Mouse (Mus musculus) forebrain, embryonic 10.5 days (tissue): ENCODE measurements at regions not wholly inside any gene's neighbourhood (a gene's known extent, or its start where the extent isn't known, plus 50 kb on each side); places are given as distances from the start of the nearest gene placed in this dataset.

Source experiments
- DNase-seq: peaks from one replicate; pipeline ENCODE4 v3.0.0-alpha.2; 2017; ENCODE audit warnings: low spot score; ENCODE audit errors: extremely low spot score
- H3K27ac ChIP-seq: fragments of 300-500 bp; sonication (generic); 2 replicates; pipeline ENCODE4 v1.5.1; 2016; ENCODE audit warnings: mild to moderate bottlenecking
- H3K27me3 ChIP-seq: fragments of 300-500 bp; sonication (generic); 2 replicates; pipeline ENCODE4 v1.6.1; 2016; ENCODE audit warnings: mild to moderate bottlenecking; ENCODE audit not compliant: poor library complexity, severe bottlenecking
- H3K36me3 ChIP-seq: fragments of 300-500 bp; sonication (generic); replicated peaks from 2 replicates; pipeline ENCODE4 v1.6.1; 2016; ENCODE audit warnings: mild to moderate bottlenecking, moderate library complexity
- H3K4me1 ChIP-seq: fragments of 300-500 bp; sonication (generic); 2 replicates; pipeline ENCODE4 v1.6.1; 2016
- H3K4me3 ChIP-seq: fragments of 300-500 bp; sonication (generic); 2 replicates; pipeline ENCODE4 v1.5.1; 2016; ENCODE audit warnings: mild to moderate bottlenecking, moderate library complexity
- H3K9me3 ChIP-seq: fragments of 300-500 bp; sonication (generic); 2 replicates; pipeline ENCODE4 v1.6.1; 2016; ENCODE audit warnings: mild to moderate bottlenecking, moderate library complexity
- WGBS: fragments of 180-500 bp; shearing (Covaris S2); methylation state at CpG from one replicate; pipeline ENCODE4 v1.1.7; 2016; 5-methylcytosine and 5-hydroxymethylcytosine counted together

DNA sequence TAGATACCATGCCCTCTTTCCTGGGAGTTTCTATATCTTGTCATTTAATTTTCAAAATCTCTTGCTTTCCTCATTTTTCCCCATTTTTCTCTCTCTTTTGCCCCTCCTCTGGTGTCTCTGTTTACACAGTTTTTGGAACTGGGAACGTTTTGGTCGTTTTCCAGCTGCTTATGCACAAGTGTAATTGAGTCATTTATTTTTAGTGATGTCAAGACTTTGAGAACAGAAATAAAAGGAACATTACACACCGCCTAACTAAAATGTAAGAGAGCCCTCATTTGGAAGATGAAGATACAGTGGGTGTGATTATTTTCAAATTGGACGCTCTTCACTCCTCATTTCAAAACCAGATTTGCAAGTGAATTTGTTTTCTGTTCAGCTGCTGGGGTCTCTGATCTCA is 176.0 kb upstream of the Zfp462 start:
- Histone ChIP-seq H3K9me3 (no peaks in the 10 kb centered on the region), H3K36me3 (no peaks in the 10 kb centered on the region), H3K4me3 (no peak overlapping the region), H3K4me1 (peaks cover 28% of the 10 kb centered on the region), H3K27me3 (no peaks in the 10 kb centered on the region), H3K27ac (no peak overlapping the region)
- 69% methylated on average over 4 of the region's 4 CpGs for WGBS
- DNase-seq, result no peak

DNA sequence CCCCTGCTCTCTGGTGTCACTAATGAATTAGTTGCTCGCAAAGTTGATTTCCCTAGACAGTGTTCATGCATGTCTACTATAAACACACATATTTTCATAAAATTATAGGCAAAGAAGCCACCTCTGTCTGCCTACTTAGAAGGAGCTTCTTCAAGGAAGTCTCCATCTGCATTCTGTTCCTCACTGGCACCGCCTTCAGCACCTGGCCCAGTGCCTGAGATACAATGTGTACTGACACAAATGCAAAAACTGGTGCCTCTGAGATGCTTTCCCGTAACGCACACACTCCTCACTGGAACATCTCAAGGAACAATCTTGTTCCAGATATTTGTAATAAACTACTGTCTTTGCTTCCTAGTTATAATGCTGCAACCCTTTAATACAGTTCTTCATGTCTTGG is 170.8 kb upstream of the Zfp462 start:
- no peaks in the 10 kb centered on the region for H3K36me3 ChIP-seq

DNA sequence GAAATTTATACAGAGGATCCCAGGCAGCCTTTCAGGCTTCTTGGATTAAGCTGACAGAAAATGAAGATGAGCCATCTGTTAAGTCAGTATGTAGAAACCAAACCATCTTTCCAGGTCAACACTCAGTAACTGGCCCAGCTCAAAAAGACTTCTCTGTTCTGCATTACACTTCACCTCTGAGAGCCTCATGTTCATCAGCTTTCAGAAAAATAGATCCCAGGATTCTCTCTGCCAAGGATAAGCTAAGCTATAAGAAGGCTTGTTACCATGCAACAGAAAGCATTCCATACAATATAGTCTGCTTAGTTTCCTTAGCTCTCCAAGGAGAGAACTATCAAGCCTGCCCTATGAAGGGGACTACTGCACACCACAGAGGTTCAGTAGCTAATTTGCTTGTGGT is 170.1 kb upstream of the Zfp462 start:
- Histone ChIP-seq H3K4me3 (no peak overlapping the region), H3K4me1 (0 out of 2 replicates have a peak, but pooled peaks cover 4% of the 10 kb centered on the region), H3K36me3 (no peaks in the 10 kb centered on the region), H3K27ac (no peak overlapping the region), H3K27me3 (no peaks in the 10 kb centered on the region), H3K9me3 (no peaks in the 10 kb centered on the region)
- no peak for DNase-seq

More for the DNA sequence above, 170.8 kb upstream of the Zfp462 start:
- Histone ChIP-seq H3K27ac (no peak overlapping the region), H3K4me1 (peaks cover 10% of the 10 kb centered on the region), H3K4me3 (no peak overlapping the region), H3K27me3 (no peaks in the 10 kb centered on the region), H3K9me3 (no peaks in the 10 kb centered on the region)
- 93% methylated on average over 4 of the region's 4 CpGs for WGBS
- DNase-seq, result no peak

DNA sequence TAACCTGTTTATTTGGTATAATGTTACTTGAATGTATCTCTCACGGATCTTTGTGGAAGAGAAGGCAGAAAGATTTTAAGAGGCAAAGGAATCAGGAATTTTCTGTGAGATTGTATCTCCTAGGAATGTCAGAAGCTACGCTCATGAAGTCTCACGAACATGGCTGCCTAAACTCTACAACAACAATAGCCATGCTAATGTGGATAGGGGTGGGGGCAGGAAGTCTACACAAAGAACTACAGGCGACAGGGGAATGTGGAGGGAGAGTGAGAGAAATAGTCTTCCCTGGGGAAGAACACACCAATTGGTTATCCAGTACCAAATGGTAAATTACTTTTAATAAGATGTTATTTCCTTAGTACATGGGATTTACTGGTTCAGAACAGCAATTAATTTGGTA is 164.3 kb upstream of the Zfp462 start:
- 66% methylated on average over 4 of the region's 4 CpGs for WGBS
- H3K27ac ChIP-seq, result no peak overlapping the region

DNA sequence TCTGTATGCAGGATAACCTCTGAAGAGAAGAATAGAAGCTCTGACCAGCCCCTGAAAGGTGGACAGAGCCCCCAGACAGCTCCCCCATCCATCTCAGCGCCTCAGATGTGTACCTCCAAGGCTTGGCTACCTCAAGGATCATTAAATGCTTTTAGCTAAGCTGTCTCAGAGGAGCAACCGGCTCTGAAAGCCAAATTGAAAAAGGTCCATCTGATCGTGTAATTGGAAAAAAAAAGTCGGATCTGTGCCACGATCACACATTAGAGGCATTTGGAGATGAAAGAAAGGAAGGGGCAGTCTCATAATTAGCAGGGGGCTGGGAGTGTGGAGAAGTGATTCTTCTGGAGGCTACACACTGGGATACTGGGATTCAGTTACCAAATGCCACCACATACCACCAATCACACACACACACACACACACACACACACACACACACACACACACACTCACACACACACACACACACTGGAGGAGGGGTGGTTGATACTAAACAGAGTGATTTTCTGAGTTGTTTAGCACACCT is 153.6 kb upstream of the Zfp462 start:
- 49% methylated on average over 5 of the region's 5 CpGs for WGBS
- Histone ChIP-seq H3K9me3 (no peaks in the 10 kb centered on the region), H3K4me3 (no peak overlapping the region), H3K4me1 (peaks cover 10% of the 10 kb centered on the region), H3K36me3 (no peaks in the 10 kb centered on the region), H3K27ac (peak overlapping the region; percentile 17; the same call in 1 of the 2 replicates), H3K27me3 (no peaks in the 10 kb centered on the region)
- DNase-seq, result no peak

More for the DNA sequence above, 164.3 kb upstream of the Zfp462 start:
- 0 out of 2 replicates have a peak, but pooled peaks cover 4% of the 10 kb centered on the region for H3K4me1 ChIP-seq
- DNase-seq, result no peak
- no peaks in the 10 kb centered on the region for H3K9me3 ChIP-seq
- no peaks in the 10 kb centered on the region for H3K27me3 ChIP-seq
- H3K36me3 ChIP-seq, result no peaks in the 10 kb centered on the region
- H3K4me3 ChIP-seq, result no peak overlapping the region

DNA sequence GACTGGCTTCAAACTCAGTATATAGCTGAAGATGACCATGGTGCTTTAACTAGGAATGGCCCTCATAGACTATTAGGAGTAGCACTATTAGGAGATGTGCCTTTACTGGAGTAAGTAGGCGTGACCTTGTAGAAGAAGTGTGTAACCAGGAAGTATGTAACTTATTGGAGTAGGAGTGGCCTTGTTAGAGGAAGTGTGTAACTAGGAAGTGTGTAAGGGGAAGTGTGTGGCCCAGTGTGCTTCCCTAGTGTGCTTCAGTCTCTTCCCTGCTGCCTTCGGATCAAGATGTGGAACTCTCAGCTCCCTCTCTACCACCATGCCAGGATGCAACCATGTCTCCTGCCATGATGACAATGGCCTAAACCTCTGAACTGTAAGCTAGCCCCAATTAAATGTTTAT is 151.0 kb upstream of the Zfp462 start:
- Histone ChIP-seq H3K4me1 (peaks cover 10% of the 10 kb centered on the region), H3K27me3 (no peaks in the 10 kb centered on the region), H3K9me3 (no peaks in the 10 kb centered on the region), H3K27ac (no peak overlapping the region), H3K4me3 (no peak overlapping the region), H3K36me3 (no peaks in the 10 kb centered on the region)
- DNase-seq, result no peak
- WGBS, result 93% methylated on average over 2 of the region's 2 CpGs

DNA sequence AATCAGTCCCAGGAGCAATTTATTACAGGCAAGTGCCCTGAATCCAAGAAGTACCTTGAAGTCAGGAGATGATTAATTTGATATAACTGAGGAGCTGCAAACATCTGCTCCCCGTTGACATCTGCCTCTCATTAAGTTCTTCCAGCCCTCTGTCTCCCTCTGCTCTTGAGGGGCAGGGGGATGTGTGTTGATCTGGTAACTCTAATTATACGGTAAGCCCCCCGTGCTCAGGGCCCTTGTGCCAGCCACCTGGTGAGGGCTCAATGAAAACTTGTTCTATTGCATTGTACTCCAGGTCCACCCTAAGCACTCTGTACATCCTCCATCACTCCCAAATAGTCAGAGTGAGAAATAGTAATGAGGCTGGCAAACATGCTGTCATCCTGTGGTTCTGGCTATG is 149.6 kb upstream of the Zfp462 start:
- H3K27me3 ChIP-seq, result no peaks in the 10 kb centered on the region
- no peak for DNase-seq
- no peak overlapping the region for H3K27ac ChIP-seq
- H3K4me1 ChIP-seq, result peaks cover 10% of the 10 kb centered on the region
- H3K36me3 ChIP-seq, result no peaks in the 10 kb centered on the region
- no peaks in the 10 kb centered on the region for H3K9me3 ChIP-seq
- no peak overlapping the region for H3K4me3 ChIP-seq
- WGBS, result 50% methylated on average over 3 of the region's 3 CpGs

DNA sequence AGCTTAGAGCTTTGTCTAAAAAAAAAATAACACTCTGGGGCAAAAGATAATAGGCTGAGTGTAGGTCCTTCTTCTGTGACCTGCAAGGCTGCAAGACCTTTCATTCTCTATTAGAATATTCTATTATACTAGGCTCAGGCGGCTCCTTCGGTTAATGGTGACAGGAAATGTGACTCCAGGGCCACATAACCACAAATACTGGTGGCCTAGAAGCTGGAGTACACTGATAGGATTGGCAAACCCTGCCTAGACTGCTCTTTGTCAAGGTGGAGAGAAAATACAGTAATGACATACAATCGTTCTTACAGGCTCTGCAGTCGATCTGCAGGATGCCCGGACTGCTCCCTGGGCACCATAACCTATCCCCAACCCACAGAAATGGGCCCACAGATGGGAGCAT is 146.3 kb upstream of the Zfp462 start:
- no peak for DNase-seq
- H3K27me3 ChIP-seq, result no peaks in the 10 kb centered on the region
- peaks cover 3% of the 10 kb centered on the region; the same call in 1 of the 2 replicates for H3K4me1 ChIP-seq
- no peaks in the 10 kb centered on the region for H3K9me3 ChIP-seq
- no peak overlapping the region for H3K27ac ChIP-seq
- no peak overlapping the region for H3K4me3 ChIP-seq
- H3K36me3 ChIP-seq, result no peaks in the 10 kb centered on the region
- 84% methylated on average over 5 of the region's 5 CpGs for WGBS

DNA sequence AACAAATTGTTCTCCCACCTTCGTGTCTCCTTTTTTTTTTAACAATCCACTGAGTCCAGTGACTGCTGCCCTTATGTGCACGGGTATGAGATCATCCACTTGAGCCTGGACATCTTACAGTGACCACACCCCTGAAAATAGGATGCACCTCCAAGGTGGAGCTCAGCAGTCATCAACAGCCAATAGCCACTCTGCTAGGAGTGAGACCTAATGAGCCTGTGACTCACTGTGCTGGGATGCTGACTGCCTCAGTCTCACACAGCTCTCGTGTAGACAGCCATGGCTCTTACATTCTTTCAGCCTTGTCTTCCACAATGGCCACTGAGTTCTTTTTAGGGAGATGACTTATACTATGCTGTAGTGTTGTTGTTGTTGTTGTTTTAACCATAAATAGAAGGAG is 133.7 kb upstream of the Zfp462 start:
- H3K27me3 ChIP-seq, result no peaks in the 10 kb centered on the region
- 81% methylated on average over 3 of the region's 3 CpGs for WGBS
- H3K9me3 ChIP-seq, result no peaks in the 10 kb centered on the region
- H3K4me3 ChIP-seq, result no peak overlapping the region
- H3K36me3 ChIP-seq, result no peaks in the 10 kb centered on the region
- H3K4me1 ChIP-seq, result peaks cover 16% of the 10 kb centered on the region
- DNase-seq, result no peak
- H3K27ac ChIP-seq, result no peak overlapping the region

DNA sequence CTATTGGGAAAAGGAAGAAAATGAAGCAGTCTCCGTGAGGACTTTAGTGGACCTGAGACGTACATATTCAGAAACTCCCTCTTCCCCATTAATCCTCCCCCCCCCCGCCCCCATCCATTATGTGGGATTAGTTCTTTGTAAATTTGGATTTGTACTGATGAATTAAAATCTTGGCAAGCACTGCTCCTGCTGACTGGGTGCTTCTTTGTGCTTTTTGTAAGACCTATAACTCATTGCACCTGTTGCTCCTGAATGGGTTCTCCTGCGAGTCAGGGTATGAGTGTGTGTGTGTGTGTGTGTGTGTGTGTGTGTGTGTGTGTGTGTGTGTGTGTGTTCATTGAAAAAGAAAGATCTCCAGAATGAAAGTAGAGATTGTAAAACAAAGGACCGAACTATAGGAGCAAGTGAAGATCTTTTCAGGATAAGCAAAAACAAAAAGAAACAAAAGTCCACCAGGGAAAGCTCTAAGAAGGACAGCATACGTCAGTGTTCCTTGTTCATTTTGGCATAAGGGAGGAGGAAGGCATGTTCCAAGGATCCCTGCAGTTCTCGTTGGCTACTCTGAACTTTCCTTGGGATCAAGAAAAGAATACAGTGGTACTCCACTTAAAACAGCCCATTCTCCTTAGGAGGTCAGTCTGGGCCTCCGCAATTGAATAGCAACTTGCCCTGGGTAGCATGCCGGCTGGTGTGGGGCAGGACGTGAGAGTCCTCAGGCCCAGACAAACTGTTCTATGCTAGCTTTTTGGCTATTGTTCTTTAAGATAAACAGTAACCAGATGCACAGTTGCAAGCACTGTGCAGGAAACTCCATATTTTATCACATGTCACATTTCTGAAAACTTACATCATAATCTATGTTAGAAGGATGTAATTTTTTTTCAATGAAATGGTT is 131.9 kb upstream of the Zfp462 start:
- no peak for DNase-seq
- no peaks in the 10 kb centered on the region for H3K9me3 ChIP-seq
- H3K27me3 ChIP-seq, result no peaks in the 10 kb centered on the region
- no peak overlapping the region for H3K4me3 ChIP-seq
- 36% methylated on average over 10 of the region's 10 CpGs for WGBS
- peaks cover 16% of the 10 kb centered on the region for H3K4me1 ChIP-seq
- peak overlapping the region; percentile 15; the same call in 1 of the 2 replicates for H3K27ac ChIP-seq
- no peaks in the 10 kb centered on the region for H3K36me3 ChIP-seq

DNA sequence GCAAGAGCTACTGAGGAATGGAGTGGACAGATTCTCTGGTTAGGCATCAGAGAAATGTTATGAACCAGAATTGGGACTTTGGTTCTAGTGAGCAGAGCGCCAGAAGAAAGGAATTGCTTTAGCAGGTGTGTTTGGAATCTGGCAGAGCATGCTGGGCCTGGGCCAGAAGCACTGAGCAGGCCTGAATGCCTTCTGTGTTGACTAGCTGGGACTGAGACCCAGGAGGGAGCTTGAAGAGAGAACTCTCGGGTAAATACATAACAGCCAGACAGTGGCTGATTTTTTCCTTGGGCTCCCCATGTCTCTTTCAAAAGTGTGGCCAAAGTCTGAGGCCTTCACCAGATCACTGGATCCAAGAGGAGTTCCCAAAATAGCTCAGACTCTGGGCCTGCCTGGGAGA is 107.5 kb upstream of the Zfp462 start:
- no peaks in the 10 kb centered on the region for H3K27me3 ChIP-seq
- H3K36me3 ChIP-seq, result no peaks in the 10 kb centered on the region
- whole genome bisulfite sequencing, result 77% methylated on average over 2 of the region's 2 CpGs
- no peak for DNase-seq
- peaks cover 11% of the 10 kb centered on the region for H3K4me1 ChIP-seq
- no peak overlapping the region for H3K4me3 ChIP-seq
- H3K9me3 ChIP-seq, result no peaks in the 10 kb centered on the region
- no peak overlapping the region for H3K27ac ChIP-seq

DNA sequence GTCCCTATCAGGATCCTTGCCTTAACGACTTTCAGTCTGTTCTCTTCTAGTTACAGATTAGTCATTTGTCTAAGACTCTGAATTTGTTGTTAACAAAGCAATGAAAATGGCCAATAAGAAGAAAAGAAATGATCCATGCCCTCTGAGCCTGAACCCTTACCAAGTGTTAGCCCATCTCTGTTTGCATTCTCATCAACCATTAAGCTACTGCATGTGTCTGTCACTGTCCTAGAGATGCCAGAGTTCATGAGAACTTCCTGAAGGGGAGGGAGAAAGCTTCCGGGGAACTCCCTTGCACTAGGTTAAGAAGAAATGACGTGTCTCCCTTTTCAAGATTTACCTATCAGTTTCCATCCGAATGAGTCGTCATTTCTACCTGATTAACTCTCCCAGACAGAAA is 106.7 kb upstream of the Zfp462 start:
- no peak overlapping the region for H3K27ac ChIP-seq
- WGBS, result 41% methylated on average over 5 of the region's 5 CpGs

DNA sequence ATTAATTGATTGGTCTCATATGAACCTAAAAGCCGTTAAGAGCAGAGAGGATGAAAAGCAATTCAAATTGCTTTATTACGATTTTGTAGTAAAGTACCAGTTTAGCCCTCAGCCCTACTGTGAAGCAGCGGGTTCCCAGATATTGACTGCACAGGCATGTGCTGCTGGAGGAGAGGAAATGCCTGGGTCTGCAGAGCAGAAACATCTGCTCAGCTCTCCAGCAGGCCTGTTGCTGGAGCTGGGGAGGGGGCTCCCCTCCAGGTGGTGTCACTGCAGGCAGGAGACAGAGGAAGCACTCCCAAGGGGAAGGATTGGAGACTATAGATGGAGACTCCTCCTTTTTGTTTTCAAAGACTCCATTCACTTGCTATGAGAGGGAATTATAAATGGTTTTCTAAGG is 106.1 kb upstream of the Zfp462 start:
- Histone ChIP-seq H3K27me3 (no peaks in the 10 kb centered on the region), H3K4me3 (no peak overlapping the region), H3K27ac (peak overlapping the region; percentile 13; the same call in 1 of the 2 replicates), H3K9me3 (no peaks in the 10 kb centered on the region), H3K36me3 (no peaks in the 10 kb centered on the region), H3K4me1 (peaks cover 11% of the 10 kb centered on the region)
- DNase-seq, result no peak
- WGBS, result 41% methylated on average over 3 of the region's 3 CpGs

More for the DNA sequence above, 106.7 kb upstream of the Zfp462 start:
- H3K9me3 ChIP-seq, result no peaks in the 10 kb centered on the region
- H3K36me3 ChIP-seq, result no peaks in the 10 kb centered on the region
- H3K4me1 ChIP-seq, result peaks cover 11% of the 10 kb centered on the region
- no peak for DNase-seq
- no peaks in the 10 kb centered on the region for H3K27me3 ChIP-seq
- no peak overlapping the region for H3K4me3 ChIP-seq
